Mouse (Mus musculus) testis, adult 2 months (tissue): Measurements from ENCODE around the gene Tef.

Experiments used
- CTCF ChIP-seq: fragments of 200-500 bp; IDR thresholded peaks from 2 replicates; pipeline ENCODE4 v1.5.1; 2012; ENCODE audit warnings: low read depth, mild to moderate bottlenecking, inconsistent platforms, low read length, moderate library complexity; ENCODE audit not compliant: control insufficient read depth, insufficient read depth, insufficient replicate concordance
- POLR2A ChIP-seq: fragments of 200-500 bp; IDR thresholded peaks from 2 replicates; pipeline ENCODE4 v1.6.1; 2012; ENCODE audit warnings: low read depth, mild to moderate bottlenecking, inconsistent platforms, low read length, moderate library complexity; ENCODE audit not compliant: control insufficient read depth

- TF ChIP-seq CTCF = no peak
- TF ChIP-seq POLR2A = no peak
These were observed 46.9 kb downstream of the Tef start for GRCm38 (mm10) chr15:81849104-81849503.
